Mouse (Mus musculus) ES-Bruce4 (cell line): ENCODE measurements around the gene Frmpd4. TPM values are rescaled to one million over a fixed set of nuclear protein-coding genes. Genes with fewer than 3 reads are reported as not detected.

ENCODE experiments used
- H3K27ac ChIP-seq: 2 replicates; pipeline ENCODE4 v1.5.1; 2012; ENCODE audit warnings: low read length, inconsistent platforms; ENCODE audit not compliant: insufficient read depth
- H3K27me3 ChIP-seq: 2 replicates; pipeline ENCODE4 v1.6.1; 2012; ENCODE audit warnings: mild to moderate bottlenecking, low read length, inconsistent platforms; ENCODE audit not compliant: control insufficient read depth, poor library complexity, insufficient read depth, severe bottlenecking
- H3K36me3 ChIP-seq: 2 replicates; pipeline ENCODE4 v1.6.1; 2012; ENCODE audit warnings: inconsistent platforms, mild to moderate bottlenecking, low read length, moderate library complexity; ENCODE audit not compliant: control insufficient read depth, poor library complexity, insufficient read depth, severe bottlenecking
- H3K4me1 ChIP-seq: one replicate; pipeline ENCODE4 v1.8.1; 2011; ENCODE audit warnings: low read length; ENCODE audit not compliant: control insufficient read depth, insufficient read depth
- H3K4me3 ChIP-seq: 2 replicates; pipeline ENCODE4 v1.5.1; 2011; ENCODE audit warnings: low read depth, mild to moderate bottlenecking, low read length
- H3K9ac ChIP-seq: 2 replicates; pipeline ENCODE4 v1.6.1; 2012; ENCODE audit warnings: low read depth, mild to moderate bottlenecking, inconsistent platforms; ENCODE audit not compliant: poor library complexity, severe bottlenecking
- H3K9me3 ChIP-seq: replicated peaks from 2 replicates; pipeline ENCODE4 v1.6.1; 2012; ENCODE audit warnings: mild to moderate bottlenecking, low read length, inconsistent platforms; ENCODE audit not compliant: control insufficient read depth, poor library complexity, insufficient read depth, severe bottlenecking
- CTCF ChIP-seq: IDR thresholded peaks from one replicate; pipeline ENCODE4 v1.8.1; 2011; ENCODE audit warnings: low read depth, low read length
- EP300 ChIP-seq: IDR thresholded peaks from 2 replicates; pipeline ENCODE4 v1.6.1; 2011; ENCODE audit warnings: low read depth, low read length; ENCODE audit not compliant: insufficient read depth
- POLR2A ChIP-seq: IDR thresholded peaks from one replicate; pipeline ENCODE4 v1.8.1; 2011; ENCODE audit warnings: low read length; ENCODE audit not compliant: insufficient read depth
- polyA plus RNA-seq: library from polyadenylated mRNA; stranded (reverse); fragments of >200 nt; gene quantifications from 2 replicates; pipeline ENCODE4 v1.2.4, GENCODE M21; 2011; ENCODE audit warnings: low read depth; ENCODE audit not compliant: missing spikeins, insufficient read depth, insufficient read length

Gene Frmpd4
- polyA plus RNA-seq, 1 experiment = not detected

GRCm38 (mm10) chrX:168455233-168455632 lies 121.8 kb downstream of the Frmpd4 start:
- H3K9me3 ChIP-seq = no peaks in the 10 kb centered on the region
- H3K4me1 ChIP-seq = no peaks in the 10 kb centered on the region
- TF ChIP-seq POLR2A (no peak), EP300 (no peak), CTCF (no peak)
- H3K36me3 ChIP-seq = no peaks in the 10 kb centered on the region
- H3K9ac ChIP-seq = no peak overlapping the region
- H3K4me3 ChIP-seq = no peak overlapping the region
- H3K27me3 ChIP-seq = no peaks in the 10 kb centered on the region
- H3K27ac ChIP-seq = no peak overlapping the region

- Histone ChIP-seq H3K9ac (no peak overlapping the region), H3K4me1 (no peaks in the 10 kb centered on the region), H3K27me3 (no peaks in the 10 kb centered on the region), H3K36me3 (no peaks in the 10 kb centered on the region), H3K9me3 (no peaks in the 10 kb centered on the region), H3K4me3 (no peak overlapping the region), H3K27ac (no peak overlapping the region)
- TF ChIP-seq POLR2A = no peak
- TF ChIP-seq EP300 = no peak
- TF ChIP-seq CTCF = no peak
Observed at GRCm38 (mm10) chrX:168431206-168431605, 145.8 kb downstream of the Frmpd4 start.

- no peaks in the 10 kb centered on the region for H3K27me3 ChIP-seq
- no peak for TF ChIP-seq CTCF
- no peak for TF ChIP-seq POLR2A
- TF ChIP-seq EP300 = no peak
- no peak overlapping the region for H3K4me3 ChIP-seq
- H3K9me3 ChIP-seq = no peaks in the 10 kb centered on the region
- H3K27ac ChIP-seq = no peak overlapping the region
- H3K9ac ChIP-seq = no peak overlapping the region
- H3K36me3 ChIP-seq = no peaks in the 10 kb centered on the region
- H3K4me1 ChIP-seq = no peaks in the 10 kb centered on the region
Observed at GRCm38 (mm10) chrX:168429814-168430213, 147.2 kb downstream of the Frmpd4 start.

GRCm38 (mm10) chrX:168415403-168415802 lies 161.6 kb downstream of the Frmpd4 start:
- H3K9ac ChIP-seq = no peak overlapping the region
- no peaks in the 10 kb centered on the region for H3K27me3 ChIP-seq
- no peaks in the 10 kb centered on the region for H3K9me3 ChIP-seq
- no peak overlapping the region for H3K4me3 ChIP-seq
- no peak overlapping the region for H3K27ac ChIP-seq
- TF ChIP-seq POLR2A (no peak), EP300 (no peak), CTCF (no peak)
- no peaks in the 10 kb centered on the region for H3K36me3 ChIP-seq
- H3K4me1 ChIP-seq = no peaks in the 10 kb centered on the region

GRCm38 (mm10) chrX:168403512-168403911 lies 173.5 kb downstream of the Frmpd4 start:
- H3K9ac ChIP-seq = no peak overlapping the region
- no peaks in the 10 kb centered on the region for H3K4me1 ChIP-seq
- no peaks in the 10 kb centered on the region for H3K27me3 ChIP-seq
- no peaks in the 10 kb centered on the region for H3K36me3 ChIP-seq
- no peak for TF ChIP-seq POLR2A
- TF ChIP-seq EP300 = no peak
- no peak for TF ChIP-seq CTCF
- no peak overlapping the region for H3K4me3 ChIP-seq
- H3K27ac ChIP-seq = no peak overlapping the region
- H3K9me3 ChIP-seq = no peaks in the 10 kb centered on the region

GRCm38 (mm10) chrX:168350431-168350830 lies 226.6 kb downstream of the Frmpd4 start:
- TF ChIP-seq POLR2A (no peak), CTCF (no peak), EP300 (no peak)
- Histone ChIP-seq H3K27ac (no peak overlapping the region), H3K27me3 (no peaks in the 10 kb centered on the region), H3K9me3 (no peaks in the 10 kb centered on the region), H3K9ac (no peak overlapping the region), H3K4me3 (no peak overlapping the region), H3K4me1 (no peaks in the 10 kb centered on the region), H3K36me3 (no peaks in the 10 kb centered on the region)
